Mouse (Mus musculus): ENCODE results near the gene Prdx3. TPM values are rescaled to one million over a fixed set of nuclear protein-coding genes. Genes with fewer than 3 reads are reported as not detected.
A peak's percentile ranks its signal among the peaks of the same experiment; 100 is the strongest.

Prdx3 gene
- 93.8 and 99.6 TPM in 2 replicates for polyA plus RNA-seq (2015; fragmentation: Nextera tagmentation; extraction: Ambion mirVana)

GRCm38 (mm10) chr19:60874064-60874694 lies at the start of gene Prdx3:
Gene Prdx3 (minus strand): TSS chr19:60874556.
- peak within 1 kb of the TSS; percentile 69 for H3K4me2 ChIP-seq
- H3K36me3 ChIP-seq = peaks cover 4% of the 10 kb centered on the region
- no peaks in the 10 kb centered on the region for H3K27me3 ChIP-seq
- H3K4me3 ChIP-seq = peak within 1 kb of the TSS; percentile 56
- no peaks in the 10 kb centered on the region for H3K9me3 ChIP-seq
- peak within 1 kb of the TSS; percentile 74 for H3K9ac ChIP-seq
- under 1% methylated on average over 28 of the region's 28 CpGs for whole genome bisulfite sequencing
- H3K27ac ChIP-seq = peak within 1 kb of the TSS; percentile 81
- H3K4me1 ChIP-seq (replicated peaks) = peaks cover 16% of the 10 kb centered on the region
- ATAC-seq (ENCODE audit: low FRiP score) = peak; percentile 98

DNA sequence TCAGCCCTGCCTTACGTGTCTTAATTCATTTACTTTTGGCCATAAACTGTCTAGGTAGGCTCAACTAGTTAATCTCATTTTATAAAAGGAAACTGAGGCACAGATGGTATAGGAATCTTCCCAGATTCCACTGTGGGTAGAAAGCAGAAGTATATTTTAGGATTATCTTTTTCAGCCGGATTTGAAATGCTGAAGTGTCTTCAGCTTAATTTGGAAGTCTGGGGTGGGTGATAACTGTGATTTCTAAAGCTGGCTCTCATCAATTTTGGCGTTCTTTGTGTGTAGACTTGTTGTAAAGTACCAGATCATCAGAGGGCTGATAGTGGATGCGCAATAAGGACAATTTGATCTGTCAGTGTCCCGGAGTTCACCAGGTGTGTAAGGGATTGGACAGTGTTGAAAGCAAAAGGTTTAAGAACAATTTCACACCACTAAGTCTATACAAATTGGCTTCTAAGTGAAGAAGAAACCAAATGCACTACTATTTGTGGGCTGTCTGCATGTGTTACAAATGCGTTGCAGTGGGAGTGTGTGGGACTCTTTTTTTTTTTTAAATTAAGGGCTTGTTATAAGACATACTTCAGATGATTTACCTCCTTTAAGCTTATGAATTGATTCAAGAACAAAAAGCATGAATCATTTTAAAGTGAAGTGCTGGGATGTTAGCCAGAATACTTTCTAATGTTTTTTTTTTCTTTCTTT lies 42.7 kb upstream of the Prdx3 start:
- H3K4me1 ChIP-seq (replicated peaks) = no peaks in the 10 kb centered on the region; the same call in 1 of the 2 replicates
- WGBS = 92% methylated on average over 6 of the region's 6 CpGs

GRCm38 (mm10) chr19:60915862-60916261 lies 41.5 kb upstream of the Prdx3 start:
- no peak for ATAC-seq (ENCODE audit: low FRiP score)
- H3K27ac ChIP-seq = no peak overlapping the region
- H3K36me3 ChIP-seq = no peaks in the 10 kb centered on the region
- H3K4me2 ChIP-seq = no peak overlapping the region
- H3K9me3 ChIP-seq = no peaks in the 10 kb centered on the region
- H3K27me3 ChIP-seq = no peaks in the 10 kb centered on the region
- H3K4me1 ChIP-seq (replicated peaks) = no peaks in the 10 kb centered on the region; the same call in 1 of the 2 replicates
- H3K4me3 ChIP-seq = no peak overlapping the region
- H3K9ac ChIP-seq = no peak overlapping the region
- 88% methylated on average over 3 of the region's 3 CpGs for WGBS

More for the DNA sequence above, 42.7 kb upstream of the Prdx3 start:
- H3K4me3 ChIP-seq = no peak overlapping the region
- H3K4me2 ChIP-seq = no peak overlapping the region
- no peaks in the 10 kb centered on the region for H3K9me3 ChIP-seq
- no peak for ATAC-seq (ENCODE audit: low FRiP score)
- H3K27me3 ChIP-seq = no peaks in the 10 kb centered on the region
- H3K36me3 ChIP-seq = no peaks in the 10 kb centered on the region
- H3K9ac ChIP-seq = no peak overlapping the region
- H3K27ac ChIP-seq = no peak overlapping the region

- Histone ChIP-seq H3K4me2 (no peak overlapping the region), H3K4me3 (no peak overlapping the region), H3K36me3 (no peaks in the 10 kb centered on the region), H3K4me1 (replicated peaks) (no peaks in the 10 kb centered on the region; the same call in 1 of the 2 replicates), H3K9me3 (no peaks in the 10 kb centered on the region), H3K9ac (no peak overlapping the region), H3K27ac (no peak overlapping the region), H3K27me3 (no peaks in the 10 kb centered on the region)
- ATAC-seq (ENCODE audit: low FRiP score) = no peak
- 62% methylated on average over 4 of the region's 4 CpGs for WGBS
Measured at GRCm38 (mm10) chr19:60915236-60915635, 40.9 kb upstream of the Prdx3 start.

DNA sequence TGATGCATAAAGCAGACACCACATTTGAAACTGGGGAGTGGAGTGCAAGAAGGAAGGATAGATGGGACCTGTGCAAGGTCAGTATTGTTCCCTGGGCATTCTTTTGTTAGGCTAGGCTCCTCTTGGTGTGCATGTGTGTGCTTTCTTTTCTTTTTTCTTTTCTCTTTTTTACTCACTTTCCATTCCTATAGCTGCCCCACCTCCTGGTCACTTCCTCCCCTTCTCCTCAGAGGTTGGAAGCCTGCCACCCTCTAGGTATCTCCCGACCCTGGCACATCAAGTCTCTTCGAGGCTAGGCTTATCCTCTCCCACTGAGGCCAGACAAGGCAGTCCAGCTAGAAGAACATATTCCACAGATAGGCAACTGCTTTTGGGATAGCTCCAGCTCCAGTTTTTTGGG lies 37.3 kb upstream of the Prdx3 start:
- ATAC-seq (ENCODE audit: low FRiP score) = no peak
- H3K27ac ChIP-seq = no peak overlapping the region
- no peaks in the 10 kb centered on the region for H3K9me3 ChIP-seq
- H3K4me3 ChIP-seq = no peak overlapping the region
- no peaks in the 10 kb centered on the region; the same call in 1 of the 2 replicates for H3K4me1 ChIP-seq (replicated peaks)
- H3K36me3 ChIP-seq = no peaks in the 10 kb centered on the region
- H3K4me2 ChIP-seq = no peak overlapping the region
- 84% methylated on average over 2 of the region's 2 CpGs for WGBS
- no peak overlapping the region for H3K9ac ChIP-seq
- H3K27me3 ChIP-seq = no peaks in the 10 kb centered on the region

- Histone ChIP-seq H3K4me1 (replicated peaks) (no peaks in the 10 kb centered on the region; the same call in 1 of the 2 replicates), H3K27me3 (no peaks in the 10 kb centered on the region), H3K27ac (no peak overlapping the region), H3K9ac (no peak overlapping the region), H3K4me2 (no peak overlapping the region), H3K4me3 (no peak overlapping the region), H3K36me3 (no peaks in the 10 kb centered on the region), H3K9me3 (no peaks in the 10 kb centered on the region)
- no peak for ATAC-seq (ENCODE audit: low FRiP score)
Measured at GRCm38 (mm10) chr19:60910304-60910703, 35.9 kb upstream of the Prdx3 start.

- WGBS = 94% methylated on average over 5 of the region's 5 CpGs
- Histone ChIP-seq H3K9ac (no peak overlapping the region), H3K36me3 (no peaks in the 10 kb centered on the region), H3K4me2 (no peak overlapping the region), H3K4me1 (replicated peaks) (no peaks in the 10 kb centered on the region), H3K4me3 (no peak overlapping the region), H3K27me3 (no peaks in the 10 kb centered on the region), H3K27ac (no peak overlapping the region), H3K9me3 (no peaks in the 10 kb centered on the region)
- no peak for ATAC-seq (ENCODE audit: low FRiP score)
Measured at GRCm38 (mm10) chr19:60905477-60905876, 31.1 kb upstream of the Prdx3 start.

DNA sequence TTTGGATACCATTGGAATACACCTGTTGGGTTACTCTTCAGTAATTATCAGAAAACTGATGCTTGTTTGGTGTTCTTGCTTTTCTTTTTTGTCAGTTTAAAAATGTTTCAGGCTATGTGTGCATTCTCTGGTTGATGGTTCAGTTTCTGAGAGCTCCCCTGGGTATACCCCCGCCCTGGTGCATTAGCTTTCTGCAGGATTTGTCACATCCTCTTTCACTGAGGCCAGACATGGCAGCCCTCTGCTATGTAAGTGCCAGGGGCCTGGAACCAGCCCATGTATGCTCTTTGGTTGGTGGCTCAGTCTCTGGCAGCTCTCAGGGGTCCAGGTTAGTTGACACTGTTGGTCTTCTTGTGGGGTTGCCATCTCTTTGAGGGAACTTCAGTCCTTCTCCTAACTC lies 29.6 kb upstream of the Prdx3 start:
- H3K4me3 ChIP-seq = no peak overlapping the region
- no peak overlapping the region for H3K9ac ChIP-seq
- 95% methylated on average over 1 of the region's 1 CpGs for WGBS
- no peaks in the 10 kb centered on the region for H3K36me3 ChIP-seq
- no peak overlapping the region for H3K4me2 ChIP-seq
- no peaks in the 10 kb centered on the region for H3K4me1 ChIP-seq (replicated peaks)
- no peak overlapping the region for H3K27ac ChIP-seq
- no peak for ATAC-seq (ENCODE audit: low FRiP score)
- H3K27me3 ChIP-seq = no peaks in the 10 kb centered on the region
- no peaks in the 10 kb centered on the region for H3K9me3 ChIP-seq

- WGBS = 89% methylated on average over 1 of the region's 1 CpGs
- no peaks in the 10 kb centered on the region for H3K4me1 ChIP-seq (replicated peaks)
Measured at GRCm38 (mm10) chr19:60903139-60903538, 28.8 kb upstream of the Prdx3 start.

DNA sequence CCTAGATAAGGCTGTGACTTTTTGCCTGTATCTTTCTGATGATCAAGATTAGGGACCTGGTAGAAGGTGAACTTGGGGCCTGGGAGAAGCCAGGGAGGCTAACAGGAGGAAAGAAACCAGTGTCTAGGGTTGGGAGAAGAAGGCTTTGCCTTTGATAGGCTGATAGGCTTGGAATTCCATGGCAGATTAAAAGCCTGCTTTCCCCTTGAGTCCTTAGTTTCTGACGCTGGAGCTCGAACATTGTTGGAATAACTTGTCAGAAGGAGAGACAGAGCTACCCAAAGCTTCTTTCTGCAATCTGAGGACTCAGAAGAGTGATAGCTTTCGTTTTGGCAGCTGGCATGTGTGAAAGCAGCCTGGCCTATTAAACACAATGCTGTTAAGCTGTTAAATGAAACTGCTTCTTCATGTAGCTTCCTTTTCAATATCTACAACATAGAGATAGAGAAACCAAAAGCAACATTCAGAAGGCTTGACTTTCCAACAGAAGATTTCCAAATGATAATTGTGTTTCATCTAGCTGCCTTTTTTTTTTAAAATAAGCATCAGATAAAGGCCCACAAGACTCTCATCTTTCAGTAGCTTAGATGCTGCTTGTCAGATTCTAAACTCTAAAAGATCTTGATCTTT lies 21.0 kb upstream of the Prdx3 start:
- H3K27ac ChIP-seq = no peak overlapping the region
- 54% methylated on average over 3 of the region's 3 CpGs for WGBS

More at GRCm38 (mm10) chr19:60903139-60903538, 28.8 kb upstream of the Prdx3 start:
- Histone ChIP-seq H3K27me3 (no peaks in the 10 kb centered on the region), H3K36me3 (no peaks in the 10 kb centered on the region), H3K4me3 (no peak overlapping the region), H3K9me3 (no peaks in the 10 kb centered on the region), H3K27ac (no peak overlapping the region), H3K4me2 (no peak overlapping the region), H3K9ac (no peak overlapping the region)
- no peak for ATAC-seq (ENCODE audit: low FRiP score)

GRCm38 (mm10) chr19:60891934-60892547 lies 17.7 kb upstream of the Prdx3 start:
- H3K9me3 ChIP-seq = no peaks in the 10 kb centered on the region
- no peak overlapping the region for H3K27ac ChIP-seq
- 52% methylated on average over 1 of the region's 1 CpGs for WGBS
- H3K4me3 ChIP-seq = peak overlapping the region; percentile 80
- H3K9ac ChIP-seq = 0 out of 2 replicates have a peak overlapping the region, but pooled peaks have one; percentile 84
- no peaks in the 10 kb centered on the region for H3K36me3 ChIP-seq
- peaks cover 29% of the 10 kb centered on the region for H3K4me1 ChIP-seq (replicated peaks)
- ATAC-seq (ENCODE audit: low FRiP score) = no peak
- H3K27me3 ChIP-seq = no peaks in the 10 kb centered on the region
- peak overlapping the region; percentile 60 for H3K4me2 ChIP-seq

More for the DNA sequence above, 21.0 kb upstream of the Prdx3 start:
- ATAC-seq (ENCODE audit: low FRiP score) = no peak
- no peaks in the 10 kb centered on the region for H3K27me3 ChIP-seq
- no peak overlapping the region for H3K4me2 ChIP-seq
- no peaks in the 10 kb centered on the region for H3K9me3 ChIP-seq
- no peaks in the 10 kb centered on the region for H3K36me3 ChIP-seq
- peaks cover 21% of the 10 kb centered on the region for H3K4me1 ChIP-seq (replicated peaks)
- no peak overlapping the region for H3K9ac ChIP-seq
- no peak overlapping the region for H3K4me3 ChIP-seq

- Histone ChIP-seq H3K27ac (no peak overlapping the region; the same call in 1 of the 2 replicates), H3K4me1 (replicated peaks) (peaks cover 29% of the 10 kb centered on the region), H3K4me2 (peak overlapping the region; percentile 60), H3K9ac (peak overlapping the region; percentile 84), H3K36me3 (no peaks in the 10 kb centered on the region), H3K4me3 (peak overlapping the region; percentile 80), H3K27me3 (no peaks in the 10 kb centered on the region), H3K9me3 (no peaks in the 10 kb centered on the region)
- WGBS = 11% methylated on average over 5 of the region's 5 CpGs
- ATAC-seq (ENCODE audit: low FRiP score) = no peak
Measured at GRCm38 (mm10) chr19:60891123-60891470, 16.7 kb upstream of the Prdx3 start.
